Mouse (Mus musculus) ZHBTc4 (cell line): ENCODE measurements around the gene Ptpn5.

ENCODE experiments used
- DNase-seq: peaks from one replicate; pipeline ENCODE4 v3.0.0-alpha.2; 2011; ENCODE audit warnings: low read depth, low spot score

Ptpn5 gene

DNA sequence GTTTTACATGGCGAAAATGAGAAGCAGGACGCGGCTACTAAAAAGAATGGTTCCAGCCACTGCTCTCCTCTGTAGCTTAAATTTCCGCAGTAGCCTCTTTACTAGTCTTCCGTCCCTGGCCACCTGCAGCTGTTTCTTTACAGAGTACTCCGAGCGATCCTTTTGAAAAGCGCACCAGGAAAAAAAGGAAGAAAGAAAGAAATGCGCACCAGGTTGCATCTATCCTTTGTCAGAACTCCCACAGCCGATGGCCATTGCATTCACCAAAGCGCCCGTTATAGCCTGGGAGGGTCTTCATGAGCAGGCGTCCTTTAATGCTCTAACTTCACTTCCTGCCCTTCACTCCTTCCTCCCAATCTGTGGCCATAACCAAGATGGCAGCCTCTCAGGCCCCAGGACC, at the start of gene Ptpn5:
Ptpn5 (minus strand) TSS at position 354 of the 400 bp plus-strand sequence.
- no peak for DNase-seq

DNA sequence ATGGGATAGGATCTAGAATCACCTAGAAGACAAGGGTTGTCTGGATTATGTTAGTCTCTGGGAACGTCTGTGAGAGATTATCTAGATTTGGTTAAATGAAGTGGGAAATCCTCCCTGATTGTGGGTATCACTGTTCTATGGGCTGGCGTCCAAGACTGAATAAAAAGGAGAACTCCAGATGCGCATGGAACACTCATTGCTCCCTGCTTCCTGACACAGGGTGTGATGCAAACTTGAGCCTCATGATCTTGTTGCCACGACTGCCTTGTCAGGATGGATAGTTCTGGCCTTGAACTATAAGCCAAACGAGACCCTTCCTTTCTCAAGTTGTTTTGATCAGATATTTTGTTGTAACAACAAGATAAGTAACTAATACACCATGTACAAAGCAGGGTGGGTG, 37.3 kb upstream of the Ptpn5 start:
- no peak for DNase-seq

DNA sequence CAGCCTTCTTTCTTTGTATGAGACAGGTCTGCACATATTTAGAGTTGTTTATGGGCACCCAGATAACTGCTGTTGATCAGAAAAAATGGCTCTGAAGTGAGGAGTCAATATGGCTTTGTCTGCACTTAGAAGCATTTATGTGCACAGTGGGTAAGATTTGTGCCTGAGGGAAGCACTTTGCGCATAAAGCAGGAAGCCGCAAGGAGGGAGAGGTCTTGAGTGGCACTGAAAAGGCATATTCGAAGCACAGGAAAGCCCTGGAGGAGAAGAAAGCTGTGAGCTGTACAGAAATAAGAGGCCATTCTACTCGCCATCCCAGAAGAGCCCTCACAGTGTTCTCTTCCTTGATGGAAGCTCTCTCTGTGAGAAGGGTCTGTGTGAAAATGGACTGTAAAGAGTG, 31.5 kb upstream of the Ptpn5 start:
- DNase-seq, result no peak

DNA sequence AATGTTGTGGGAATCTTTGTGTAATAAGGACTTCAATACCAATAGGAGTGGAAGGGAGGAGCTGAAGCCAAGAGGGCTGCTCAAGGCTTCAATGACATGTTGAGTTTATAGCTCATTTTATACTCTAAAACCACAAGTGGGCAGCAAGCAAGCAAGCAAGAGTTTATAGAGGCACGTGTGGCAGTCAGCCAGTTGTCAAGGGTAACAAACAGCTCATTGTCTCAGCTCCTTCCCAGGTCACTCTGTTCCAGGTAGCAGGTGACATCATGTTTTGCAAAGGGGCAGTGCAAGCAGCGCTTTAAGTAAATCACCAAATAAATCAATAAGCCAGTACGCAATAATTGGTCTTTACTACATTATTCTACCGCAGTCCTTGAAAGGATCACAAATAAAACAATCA, 29.7 kb upstream of the Ptpn5 start:
- no peak for DNase-seq

DNA sequence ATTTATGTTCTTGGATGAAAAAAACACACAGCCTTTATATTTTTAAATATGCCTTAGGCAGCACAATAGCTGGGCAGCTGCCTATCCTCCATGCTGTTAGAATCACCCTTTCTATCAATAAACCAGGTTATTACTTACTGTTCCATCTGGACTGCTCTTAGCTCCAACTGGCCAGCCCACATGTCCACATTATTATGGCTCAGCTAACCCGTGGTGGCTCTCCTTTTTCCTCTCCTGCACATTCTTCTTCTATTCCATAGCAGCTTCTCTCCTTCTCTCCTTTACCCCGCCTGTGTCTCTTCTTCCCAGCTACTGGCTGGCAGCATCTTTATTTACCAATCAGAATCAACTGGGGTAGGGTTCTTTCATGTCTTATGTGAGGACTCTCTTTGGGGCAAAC, 25.0 kb upstream of the Ptpn5 start:
- no peak for DNase-seq

DNA sequence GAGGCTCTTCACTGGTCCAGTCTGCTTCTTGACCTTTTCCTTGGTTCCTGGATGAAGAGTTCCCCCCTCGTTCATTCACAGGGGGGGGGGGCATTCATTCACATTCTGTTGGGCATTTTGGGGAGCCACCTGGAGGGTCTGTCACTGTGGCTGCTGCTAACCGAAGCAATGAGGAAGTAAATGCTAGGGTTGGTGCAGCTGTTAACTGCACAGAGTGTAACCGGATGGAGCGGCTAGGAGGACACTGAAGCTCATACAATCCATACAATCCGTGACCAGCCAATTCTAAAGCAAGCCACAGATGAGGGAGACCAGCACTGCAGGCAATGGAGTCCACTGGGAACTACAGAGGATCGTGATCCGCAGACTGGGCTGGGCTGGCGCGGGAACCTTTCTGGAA, 24.3 kb upstream of the Ptpn5 start:
- no peak for DNase-seq

DNA sequence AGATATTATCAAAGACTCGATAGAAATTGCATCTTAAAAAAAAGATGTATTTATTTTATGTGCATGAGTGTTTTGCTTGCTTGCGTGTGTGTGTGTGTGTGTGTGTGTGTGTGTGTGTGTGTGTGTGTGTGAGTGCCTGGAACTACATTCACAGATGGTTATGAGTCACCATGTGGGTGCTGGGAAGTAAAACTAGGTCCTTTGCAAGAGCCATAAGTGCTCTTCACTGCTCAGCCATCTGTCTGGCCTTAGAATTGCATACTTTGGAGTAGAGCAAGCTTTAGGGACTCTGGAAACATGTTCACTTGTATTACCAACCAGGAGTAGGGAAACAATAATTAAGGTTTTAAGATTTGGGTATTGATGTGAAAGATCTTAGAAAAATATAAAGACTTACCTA, 22.4 kb upstream of the Ptpn5 start:
- DNase-seq, result no peak

DNA sequence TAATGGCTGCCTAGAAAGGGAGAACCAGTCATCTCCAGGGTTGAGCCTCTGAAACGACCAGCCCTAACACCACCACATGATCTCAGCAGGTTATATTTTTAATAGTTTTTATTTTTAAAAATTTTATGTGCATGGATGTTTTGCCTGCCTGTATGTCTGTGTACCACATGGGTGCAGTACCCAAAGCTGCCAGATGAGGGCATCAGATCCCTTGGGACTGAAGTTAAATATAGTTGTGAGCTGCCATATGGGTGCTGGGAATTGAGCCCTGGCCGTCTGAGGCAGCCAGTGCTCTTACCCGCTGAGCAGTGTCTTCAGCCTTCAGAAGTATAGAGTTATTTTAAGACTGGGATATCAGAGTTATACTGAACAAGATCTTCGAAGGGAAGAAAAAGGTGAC, 21.9 kb upstream of the Ptpn5 start:
- DNase-seq, result peak; percentile 41

DNA sequence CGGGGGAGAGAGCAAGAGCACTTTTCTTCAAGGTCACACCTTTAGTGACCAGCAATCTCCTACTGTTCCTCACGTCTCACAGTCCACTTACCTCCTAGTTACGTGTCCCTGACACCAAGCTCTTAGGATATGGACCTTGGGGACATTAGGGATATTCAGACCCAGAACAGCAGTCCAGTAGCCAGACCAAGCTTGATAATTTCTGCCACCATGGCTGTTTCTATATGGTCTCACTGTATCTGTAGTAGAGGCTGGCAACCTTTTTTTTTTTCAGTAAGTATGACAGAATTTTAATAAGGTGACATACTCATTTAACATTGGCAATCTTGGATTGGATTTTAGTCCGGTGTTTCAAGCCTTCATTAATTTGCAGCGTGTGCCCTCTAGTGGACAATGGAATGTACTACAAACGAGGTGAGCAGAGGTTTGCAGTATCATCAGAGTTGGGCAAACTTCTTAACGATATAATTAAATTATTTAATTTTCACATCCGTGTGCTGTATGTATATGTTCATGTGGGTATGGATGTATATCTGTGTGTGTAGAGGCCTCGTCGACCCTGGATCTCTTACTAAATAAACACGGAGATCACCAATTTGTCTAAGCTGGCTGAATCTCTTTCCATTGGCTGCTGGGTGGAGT, 17.1 kb upstream of the Ptpn5 start:
- DNase-seq, result peak; percentile 54

DNA sequence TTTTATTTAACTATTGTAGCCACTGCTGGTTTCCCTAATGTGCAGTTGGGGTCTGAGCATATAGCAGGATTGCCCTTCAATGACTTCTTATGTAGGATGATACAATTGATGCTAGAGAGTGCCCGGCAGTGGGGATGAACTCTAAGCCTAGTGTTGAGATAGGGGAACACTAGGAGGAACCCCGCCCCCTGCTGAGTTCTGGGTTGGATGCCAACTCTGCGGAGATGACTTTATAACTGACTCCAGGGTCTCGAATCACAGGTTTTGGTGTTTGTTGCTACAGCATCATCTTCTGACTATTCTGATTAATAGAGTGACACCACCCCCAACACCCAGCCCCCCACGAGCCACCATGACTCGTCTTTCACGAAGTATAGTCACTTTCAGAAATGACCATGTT, 14.8 kb upstream of the Ptpn5 start:
- DNase-seq, result no peak

DNA sequence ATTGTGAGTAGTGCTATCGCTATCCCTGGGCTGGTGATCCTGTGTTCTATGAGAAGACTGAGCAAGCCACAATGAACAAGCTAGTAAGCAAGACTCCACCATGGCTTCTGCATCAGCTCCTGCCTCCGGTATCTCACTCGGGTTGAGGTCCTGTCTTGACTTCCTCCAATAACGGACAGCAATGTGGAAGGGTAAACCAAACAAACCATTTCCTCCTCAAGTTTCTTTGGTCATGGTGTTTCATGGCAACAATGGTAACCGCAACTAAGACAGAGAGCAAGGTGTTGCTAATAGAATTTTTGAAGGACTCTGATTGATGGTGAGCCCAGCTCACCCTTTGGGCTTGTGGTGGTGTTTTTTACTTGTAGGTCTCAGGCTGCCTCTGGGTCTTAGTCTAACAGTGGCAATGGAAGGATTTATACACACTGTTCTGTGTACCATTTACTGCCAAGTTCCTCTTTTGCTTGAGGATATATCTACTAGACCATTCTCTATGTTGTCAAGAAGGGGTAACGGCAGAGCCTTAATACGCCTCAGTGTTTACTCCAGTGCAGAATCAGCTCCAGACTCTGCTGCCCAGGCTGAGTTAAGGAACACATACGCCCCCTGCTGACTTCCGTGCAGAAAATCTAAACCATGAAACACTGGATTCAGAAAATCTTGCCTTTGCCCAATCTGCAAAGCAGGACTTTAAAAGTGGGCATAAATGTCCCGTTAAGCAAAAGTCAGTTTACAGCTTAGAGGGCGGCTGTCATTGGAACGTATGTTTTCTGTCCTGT, 12.7 kb upstream of the Ptpn5 start:
- peak; percentile 54 for DNase-seq

DNA sequence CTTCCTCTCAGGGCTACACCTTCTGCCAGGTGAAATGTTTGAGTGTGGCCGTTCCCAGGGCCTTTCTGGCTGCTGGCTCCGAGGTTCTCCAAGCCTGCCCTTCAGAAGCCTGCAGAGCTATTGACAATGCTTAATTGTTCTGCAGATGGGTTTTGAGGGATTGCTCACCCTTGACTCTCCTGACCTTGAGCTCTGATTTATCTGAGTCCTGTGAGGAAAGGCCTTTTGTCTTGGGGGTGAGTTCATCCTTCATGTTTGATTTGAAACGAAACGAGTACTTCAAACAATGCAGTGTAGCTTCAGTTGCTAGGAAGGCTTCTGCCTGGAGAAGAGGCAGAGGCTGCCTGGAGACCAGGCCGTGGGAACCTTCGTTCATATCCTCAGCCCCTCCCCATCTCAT, 10.8 kb upstream of the Ptpn5 start:
- peak; percentile 91 for DNase-seq

DNA sequence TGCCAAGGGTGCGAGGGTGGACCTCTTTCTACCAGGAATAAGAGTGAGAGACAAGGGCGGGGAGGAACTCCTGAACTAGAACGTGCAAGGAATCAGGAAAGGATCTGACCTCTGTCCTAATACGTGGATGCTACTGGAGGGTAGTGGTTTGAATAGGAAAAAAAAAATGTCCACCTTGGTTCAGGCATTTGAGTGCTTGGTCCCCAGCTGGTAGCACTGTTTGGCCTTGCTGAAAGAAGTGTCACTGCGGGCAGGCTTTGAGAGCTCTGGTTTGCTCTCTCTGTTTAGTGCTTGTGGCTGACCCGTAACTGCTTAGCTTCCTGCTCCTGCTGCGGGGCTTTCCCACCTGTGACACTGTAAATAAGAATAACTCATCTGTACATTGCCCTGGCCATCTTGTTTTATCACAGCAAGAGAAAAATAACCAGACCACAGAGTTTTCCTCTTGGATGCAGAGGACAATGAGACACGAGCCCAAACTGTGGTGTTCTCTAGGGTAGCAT, 6.4 kb upstream of the Ptpn5 start:
- no peak for DNase-seq

DNA sequence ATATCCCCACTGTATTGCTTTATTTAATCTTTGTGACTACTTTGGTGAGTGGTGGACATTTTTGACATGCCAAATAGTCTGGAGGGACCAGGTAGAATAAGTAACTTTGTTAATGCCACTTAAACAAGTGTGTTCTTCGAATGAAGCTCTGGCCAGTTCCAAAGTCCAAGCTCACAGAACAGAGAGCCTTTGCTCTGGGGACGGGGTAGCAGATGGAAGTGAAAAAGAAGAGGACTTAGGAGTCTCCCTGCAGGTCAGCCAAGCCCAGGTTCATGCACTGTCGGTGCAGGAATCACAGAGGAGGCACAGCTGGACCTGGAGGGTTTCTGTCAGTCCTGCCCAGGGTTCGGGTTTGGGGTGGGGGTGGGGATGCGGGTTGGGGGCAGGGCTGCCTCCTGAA, 1.1 kb upstream of the Ptpn5 start:
- DNase-seq, result no peak

DNA sequence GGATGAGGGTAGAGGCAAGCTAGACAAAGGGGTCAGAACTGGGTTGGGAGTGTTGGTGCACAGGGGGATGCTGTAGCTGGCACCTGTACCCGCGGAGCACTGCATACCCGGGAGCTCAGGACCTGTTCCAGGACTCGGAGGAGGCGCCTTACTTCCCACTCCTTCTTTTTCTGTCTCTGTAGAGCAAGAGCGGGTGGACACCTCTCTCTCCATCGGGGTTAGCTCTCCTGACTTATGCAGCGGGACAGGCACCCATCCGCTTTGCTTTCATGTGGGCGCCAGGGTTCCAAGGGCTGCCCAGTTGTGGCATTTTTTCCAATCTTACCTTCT, 588 bp downstream of the Ptpn5 start:
- no peak for DNase-seq

DNA sequence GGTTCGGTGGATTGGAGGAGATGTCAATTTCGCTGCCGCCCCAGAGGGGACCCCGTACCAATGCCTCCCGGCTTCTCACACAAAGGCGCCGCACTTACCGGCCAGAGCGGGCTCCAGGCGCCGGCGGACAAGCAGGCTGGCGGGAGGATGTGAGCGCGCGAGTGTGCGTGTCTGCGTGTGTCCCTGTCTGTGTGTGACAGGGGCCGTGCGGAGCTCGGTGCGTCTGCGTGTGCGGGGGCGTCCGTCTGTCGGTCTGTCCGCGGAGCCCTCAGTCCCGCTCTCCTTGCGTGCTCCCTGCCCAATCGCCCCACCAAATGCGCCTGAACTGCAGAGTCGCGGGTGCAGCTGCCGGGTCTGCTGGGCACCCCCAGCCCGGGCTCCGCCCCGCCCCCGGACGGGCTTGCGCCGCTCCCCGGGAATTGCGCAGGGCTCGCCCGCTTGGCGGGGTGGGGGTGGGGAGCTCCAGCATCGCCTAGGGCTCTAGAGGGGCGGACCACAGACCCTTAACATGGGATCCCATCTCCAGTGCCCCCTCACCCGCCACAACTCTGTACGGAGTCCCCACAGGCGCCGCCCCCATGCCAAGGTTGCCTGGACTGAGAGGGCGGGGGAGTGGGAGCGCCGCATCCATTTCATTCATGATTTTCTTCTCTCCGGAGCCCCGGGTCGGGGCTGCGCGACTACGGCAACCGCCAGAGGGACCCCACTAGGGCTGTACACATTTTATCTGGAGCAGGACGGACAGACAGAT, 1.1 kb downstream of the Ptpn5 start:
- peak; percentile 58 for DNase-seq

DNA sequence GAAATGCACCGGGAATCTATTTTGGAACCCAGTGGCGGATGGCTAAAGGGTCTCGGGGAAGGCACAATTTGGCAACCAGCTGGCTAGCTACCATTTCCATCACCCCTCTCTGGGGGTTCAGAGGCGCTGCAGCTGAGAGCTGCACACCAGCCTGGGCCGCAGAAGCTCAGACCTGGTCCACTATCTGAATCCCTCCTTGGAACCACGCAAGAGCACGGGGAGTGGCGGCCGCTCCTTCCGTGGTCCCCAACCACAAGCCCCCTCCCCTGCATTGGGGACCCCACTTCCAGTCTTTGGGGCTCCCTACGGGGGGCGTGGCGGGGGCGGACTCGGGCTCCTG, 1.7 kb downstream of the Ptpn5 start:
- DNase-seq, result no peak

DNA sequence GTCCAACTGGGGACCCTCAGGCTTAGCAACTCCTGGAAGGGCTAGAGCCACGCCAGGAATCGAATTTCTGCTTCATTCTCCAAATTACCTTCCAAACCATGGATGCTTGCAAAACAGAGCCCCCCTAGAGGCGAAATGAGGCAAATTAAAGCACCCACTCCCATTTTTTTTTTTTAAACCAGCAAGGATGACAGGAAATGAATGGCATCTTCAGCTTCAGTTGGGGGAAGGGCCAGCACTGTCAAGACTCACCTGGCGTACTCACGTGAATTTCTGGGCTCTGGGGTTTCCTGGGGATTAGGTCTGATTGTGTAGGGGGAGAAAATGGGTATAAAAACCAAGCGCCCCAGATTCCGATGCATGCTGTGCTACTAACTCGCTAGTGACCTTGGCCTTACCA, 2.2 kb downstream of the Ptpn5 start:
- DNase-seq, result no peak

DNA sequence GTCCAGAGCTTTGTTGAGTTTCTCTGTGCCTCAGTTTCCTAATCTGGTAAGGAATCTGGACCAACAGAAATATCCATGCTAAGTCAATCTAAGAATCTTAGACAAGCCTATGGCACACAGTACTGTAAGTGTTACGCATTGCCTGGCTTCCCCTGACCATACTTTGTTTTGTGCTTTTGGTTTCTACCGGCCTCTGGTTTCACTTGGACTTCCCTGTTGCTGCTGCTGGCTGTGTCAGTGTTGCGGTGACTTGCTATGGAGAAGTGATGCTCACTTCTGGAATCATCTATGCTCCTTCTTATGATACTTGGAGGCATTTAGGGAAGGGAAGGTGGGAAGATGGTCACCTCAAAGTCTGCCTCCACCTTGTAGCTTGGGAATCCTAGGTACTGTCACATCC, 11.5 kb downstream of the Ptpn5 start:
- no peak for DNase-seq

DNA sequence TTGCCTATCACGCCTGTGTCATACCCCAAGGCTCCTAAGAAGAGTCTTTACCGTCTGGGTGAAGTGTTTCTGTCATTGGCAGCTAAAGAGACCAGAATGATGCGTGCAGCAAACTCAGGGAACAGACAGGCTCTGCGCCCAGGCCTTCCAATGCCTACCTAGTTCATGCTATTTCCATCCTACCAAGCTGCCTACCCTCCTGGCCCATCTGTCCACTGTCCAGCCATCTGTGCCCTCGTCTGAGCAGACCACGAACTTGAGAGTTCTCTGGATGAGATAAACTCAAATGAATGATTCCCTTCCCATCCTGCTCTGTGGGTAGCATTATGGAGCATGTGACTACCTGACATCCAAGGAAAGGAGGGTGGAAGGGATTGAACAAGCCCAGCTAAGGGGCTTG, 16.8 kb downstream of the Ptpn5 start:
- DNase-seq, result no peak

DNA sequence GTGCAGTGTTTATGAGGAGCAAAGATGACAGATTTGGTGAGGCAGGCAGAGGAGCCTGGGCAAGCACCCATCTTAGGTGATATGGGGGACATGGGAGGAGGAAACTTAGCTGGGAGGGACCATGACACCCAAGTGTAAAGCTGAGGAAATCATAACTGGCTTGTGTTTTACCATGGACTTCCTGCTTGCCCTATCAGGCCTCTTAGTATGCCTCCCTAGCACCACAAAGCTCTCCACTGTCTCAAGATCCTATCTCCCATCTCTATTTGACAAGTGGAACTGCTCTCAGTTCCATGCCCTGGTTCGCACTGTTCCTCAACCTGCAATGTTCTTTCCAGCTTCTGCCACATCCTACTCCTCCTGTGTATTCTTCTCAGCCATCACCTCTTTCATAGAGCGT, 18.0 kb downstream of the Ptpn5 start:
- no peak for DNase-seq

DNA sequence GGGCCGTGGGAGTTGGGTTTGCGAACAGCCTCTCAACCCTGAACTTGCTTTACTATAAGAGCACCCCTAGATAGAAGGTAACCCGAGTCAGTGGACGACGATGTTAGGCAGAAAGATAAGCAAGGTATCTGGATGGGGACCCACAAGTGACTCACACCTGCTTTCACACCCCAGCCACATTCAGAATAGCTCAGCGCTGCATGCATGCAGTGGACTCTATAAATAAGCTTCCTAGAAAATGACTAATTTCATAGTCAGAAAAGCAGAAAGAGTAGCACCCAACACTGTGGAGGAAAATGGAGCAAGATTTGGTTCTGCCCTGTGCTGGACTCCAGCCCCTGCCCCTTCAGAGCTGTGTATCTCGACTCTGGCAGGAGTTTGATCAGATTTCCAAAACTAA, 20.1 kb downstream of the Ptpn5 start:
- no peak for DNase-seq

DNA sequence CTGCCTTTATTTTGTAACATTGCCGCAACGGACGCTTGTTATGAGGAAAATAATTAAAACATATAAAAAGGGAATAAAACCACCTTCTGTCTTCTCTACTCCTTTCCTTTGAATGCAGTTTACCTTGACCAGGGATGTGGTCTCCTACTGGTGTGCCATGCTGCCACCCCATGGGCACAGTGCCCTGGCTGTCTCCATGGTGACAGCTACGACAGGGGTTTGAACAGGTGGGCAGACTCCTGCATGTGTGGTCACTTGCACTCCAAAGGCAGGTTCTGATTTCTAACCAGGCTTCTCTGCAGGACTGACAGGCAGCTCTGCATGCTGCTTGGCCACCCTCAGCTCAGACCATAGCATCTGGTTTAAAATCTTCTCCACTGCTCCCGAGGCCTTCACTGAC, 21.4 kb downstream of the Ptpn5 start:
- DNase-seq, result no peak
